Mouse (Mus musculus) heart, adult 2 months (tissue): ENCODE data around the gene Galm.

Source experiments
- CTCF ChIP-seq: fragments of 200-600 bp; IDR thresholded peaks from 2 replicates; pipeline ENCODE4 v1.8.1; 2022; ENCODE audit warnings: antibody characterized with exemption, mild to moderate bottlenecking, moderate library complexity
- EP300 ChIP-seq: fragments of 200-500 bp; IDR thresholded peaks from 2 replicates; pipeline ENCODE4 v1.6.1; 2011; ENCODE audit warnings: low read depth, low read length, control low read depth; ENCODE audit not compliant: insufficient read depth
- POLR2A ChIP-seq: fragments of 200-500 bp; IDR thresholded peaks from 2 replicates; pipeline ENCODE4 v1.6.1; 2011; ENCODE audit warnings: mild to moderate bottlenecking, low read depth, low read length, control low read depth; ENCODE audit not compliant: insufficient read depth

DNA sequence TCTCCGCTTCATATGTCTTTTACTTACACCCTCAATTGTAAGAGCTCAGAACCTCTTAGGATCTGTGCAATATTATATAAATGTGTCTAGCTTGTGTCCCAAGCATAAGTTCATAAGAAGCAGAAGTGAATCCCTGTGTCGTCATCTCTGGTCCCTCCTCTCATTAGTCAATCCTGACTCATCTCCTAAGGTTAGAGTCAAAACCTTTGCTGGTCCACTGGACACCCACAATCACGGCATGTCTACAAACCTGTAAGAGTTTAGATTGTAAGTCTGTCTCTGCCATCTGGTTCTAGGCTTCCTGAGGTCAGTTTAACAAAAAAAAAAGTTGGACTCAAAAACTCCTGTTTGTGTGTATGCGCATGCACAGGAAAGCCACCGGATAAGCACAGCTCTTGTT lies 45.5 kb downstream of the Galm start:
- TF ChIP-seq POLR2A (no peak), CTCF (no peak), EP300 (no peak)
